Mouse (Mus musculus): Measurements from ENCODE around the gene Msh4. TPM values are rescaled to one million over a fixed set of nuclear protein-coding genes. Genes with fewer than 3 reads are reported as not detected.

The Msh4 gene
- total RNA-seq (2017): 0.23 TPM in 1 of 2 replicates, not detected in the other

DNA sequence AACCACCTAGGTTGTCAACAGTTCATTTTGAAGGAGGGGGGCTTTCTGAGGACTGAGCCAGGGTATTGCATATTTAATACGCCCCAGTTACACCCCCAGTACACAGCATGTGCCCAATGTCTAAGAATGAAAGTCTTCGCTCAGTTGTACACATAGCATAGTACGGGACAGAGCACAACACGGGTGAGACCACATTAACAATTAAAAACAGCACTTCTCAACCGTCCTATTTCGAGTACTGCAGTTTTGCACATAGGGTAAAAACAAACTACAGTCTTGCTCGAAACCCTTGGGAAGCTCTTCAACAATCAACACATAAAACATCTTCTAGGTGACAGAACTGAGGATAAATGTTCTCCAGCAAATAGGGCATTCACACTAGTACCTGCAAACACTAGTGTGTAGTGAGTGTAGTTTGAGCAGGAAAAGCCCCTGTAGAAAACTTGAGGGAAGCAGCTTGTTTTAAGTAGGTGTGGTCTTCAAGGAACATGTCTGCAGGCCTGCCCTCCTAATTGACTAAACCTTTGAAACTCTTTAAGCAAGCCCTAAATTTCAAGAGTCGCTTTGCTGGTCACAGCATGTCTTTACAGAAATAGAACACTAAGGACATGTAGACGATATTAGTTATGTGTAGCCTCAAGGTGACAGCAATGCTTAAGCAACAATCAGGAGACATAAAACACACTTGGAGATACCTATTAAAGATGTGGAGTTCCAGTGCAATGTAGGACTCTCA lies at the start of gene Msh4:
Gene Msh4 (minus strand): TSS at position 3 of the 736 bp plus-strand sequence.
- no peak for ATAC-seq (replicated peaks; ENCODE audit: low read depth, poor library complexity, severe bottlenecking)

DNA sequence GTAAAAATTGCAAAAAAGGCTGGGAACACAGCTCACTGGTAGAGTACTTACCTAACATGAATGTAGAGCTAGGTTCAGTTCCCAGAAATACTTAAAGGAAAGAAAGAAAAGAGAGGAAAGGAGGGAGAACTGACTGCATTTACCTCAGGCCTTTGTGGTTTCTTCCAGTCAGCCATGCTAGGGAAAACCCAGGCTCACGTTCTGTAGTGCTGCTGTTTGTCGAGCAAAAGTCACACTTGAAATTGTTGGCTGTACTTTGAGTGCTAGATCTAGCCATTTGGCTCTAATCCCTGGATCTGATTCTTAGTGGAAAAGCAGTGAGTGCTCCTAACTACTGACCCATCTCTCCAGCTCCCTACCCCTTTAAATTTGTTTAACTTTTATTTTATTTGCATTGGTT lies 42.2 kb upstream of the Msh4 start:
- ATAC-seq (replicated peaks; ENCODE audit: low read depth, poor library complexity, severe bottlenecking): no peak

DNA sequence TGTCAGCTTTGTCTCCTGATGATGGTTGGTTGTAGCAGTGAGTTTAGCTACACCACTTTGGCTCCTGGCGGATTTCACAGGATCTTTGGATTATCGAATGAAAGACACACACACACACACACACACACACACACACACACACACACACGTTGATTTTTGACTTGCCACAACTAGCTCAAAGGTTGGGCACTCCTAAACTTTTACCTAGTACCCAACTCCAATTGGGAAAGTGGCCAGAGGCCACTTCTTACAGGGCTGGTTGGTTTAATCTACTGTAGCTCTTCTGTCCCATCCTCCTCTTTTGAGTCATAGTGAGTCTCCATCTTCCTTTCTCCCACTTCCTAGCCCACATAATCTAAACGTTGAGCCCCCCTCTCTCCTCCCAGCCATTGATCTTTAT lies 41.3 kb upstream of the Msh4 start:
- no peak for ATAC-seq (replicated peaks; ENCODE audit: low read depth, poor library complexity, severe bottlenecking)

DNA sequence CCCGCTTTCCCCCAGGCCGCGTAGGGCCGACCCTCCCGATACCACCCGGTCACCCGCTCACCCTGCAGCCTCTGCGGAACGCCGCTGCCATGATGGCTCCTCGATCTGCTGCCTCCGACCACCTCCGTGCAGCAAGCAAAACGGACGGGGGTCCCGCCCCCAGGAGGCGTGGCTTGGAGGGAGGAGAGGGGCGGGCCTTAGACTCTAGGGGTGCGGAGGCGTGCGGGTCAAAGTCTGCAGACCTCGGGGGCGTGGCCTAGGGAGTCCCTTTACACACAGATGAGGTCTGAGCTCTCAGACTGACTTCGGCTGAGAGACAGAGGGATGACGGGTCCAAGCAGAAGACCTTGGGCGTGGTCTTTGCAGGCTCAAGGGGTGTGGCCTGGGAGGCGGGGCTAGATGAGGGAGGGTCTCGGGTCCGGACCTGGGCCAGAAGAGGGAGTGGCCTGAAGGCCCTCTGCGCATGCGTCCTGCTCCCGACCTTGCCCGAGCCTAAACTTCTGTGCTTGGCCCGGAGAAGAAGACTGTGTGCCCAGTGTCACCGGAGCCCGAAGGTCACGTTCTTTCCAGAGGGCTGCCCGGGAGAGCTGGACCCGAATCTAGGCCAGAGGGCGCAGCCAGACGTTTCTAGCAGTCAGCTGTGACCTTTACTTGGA lies 38.5 kb upstream of the Msh4 start, which contains the start of gene Acadm:
Gene Acadm (minus strand): TSS at position 298 of the 656 bp plus-strand sequence.
- ATAC-seq (replicated peaks; ENCODE audit: low read depth, poor library complexity, severe bottlenecking): peak; percentile 92

DNA sequence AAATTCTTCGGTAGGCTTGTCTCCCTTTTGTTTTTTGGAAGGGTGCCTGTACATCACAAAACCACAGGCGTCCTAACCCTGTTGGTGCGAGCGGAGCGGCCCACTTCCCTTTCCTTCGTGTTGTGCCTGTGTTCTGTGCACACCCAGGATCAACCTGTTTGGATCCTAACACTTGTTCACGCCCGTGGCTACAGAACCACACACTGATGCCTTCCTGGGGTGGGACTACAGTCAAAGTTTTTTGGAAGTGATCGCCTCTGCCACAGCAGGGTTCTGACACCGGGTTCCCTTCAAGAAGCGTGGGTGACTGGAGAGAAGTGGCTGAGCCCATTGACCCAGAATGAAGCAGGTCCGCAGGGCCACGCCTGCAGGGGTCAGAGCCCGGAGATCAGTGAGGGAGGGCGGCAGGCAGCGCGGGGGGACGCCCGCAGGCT lies 38.0 kb upstream of the Msh4 start:
- peak; percentile 57 for ATAC-seq (replicated peaks; ENCODE audit: low read depth, poor library complexity, severe bottlenecking)

DNA sequence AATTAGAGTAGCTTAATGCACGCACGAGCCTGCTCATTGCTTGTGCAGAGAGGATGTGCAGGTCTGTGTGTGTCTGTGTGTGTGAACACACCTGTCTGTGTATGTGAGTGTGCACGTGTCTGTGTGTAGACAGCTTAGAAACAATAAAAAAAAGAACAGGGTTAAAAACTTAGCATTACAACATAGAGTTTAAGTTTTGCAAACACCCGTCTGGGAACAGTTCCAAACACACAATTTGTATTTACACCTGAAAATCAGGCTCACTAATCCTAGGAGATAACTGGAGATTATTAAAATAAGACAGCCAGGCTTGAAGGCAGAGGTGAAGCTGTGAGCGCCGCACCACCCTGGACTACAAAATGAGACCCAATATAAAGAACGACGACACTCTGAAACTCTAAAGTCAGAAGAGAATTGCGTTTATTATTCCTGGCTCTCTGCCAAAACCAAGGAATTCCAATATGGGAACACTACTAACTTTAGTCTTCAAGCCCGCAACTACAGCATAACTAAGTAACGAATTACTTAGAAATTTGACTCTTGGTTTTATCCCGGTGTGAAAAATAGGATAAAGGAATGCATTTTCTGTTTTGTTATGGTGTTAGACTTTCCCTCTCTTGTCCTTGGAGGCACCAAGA lies 37.2 kb upstream of the Msh4 start:
- ATAC-seq (replicated peaks; ENCODE audit: low read depth, poor library complexity, severe bottlenecking): no peak

DNA sequence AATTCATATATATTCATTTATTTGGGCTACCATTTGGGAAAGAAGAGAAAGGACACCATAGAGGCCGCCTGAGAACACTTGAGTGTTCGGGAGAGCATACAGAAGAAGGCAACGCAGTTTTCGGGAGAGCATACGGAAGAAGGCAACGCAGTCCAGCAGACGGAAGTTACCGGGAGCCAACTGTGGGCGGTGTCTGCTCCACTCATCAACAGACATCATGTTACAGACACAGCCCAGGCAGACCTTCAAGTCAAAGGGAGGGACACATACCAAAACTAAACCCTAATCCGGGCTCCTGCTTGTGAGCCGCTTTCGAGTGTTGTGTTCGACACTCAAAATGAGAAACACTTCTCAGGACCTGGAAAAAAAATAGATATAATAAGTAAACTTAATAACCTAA lies 35.7 kb upstream of the Msh4 start:
- no peak for ATAC-seq (replicated peaks; ENCODE audit: low read depth, poor library complexity, severe bottlenecking)

DNA sequence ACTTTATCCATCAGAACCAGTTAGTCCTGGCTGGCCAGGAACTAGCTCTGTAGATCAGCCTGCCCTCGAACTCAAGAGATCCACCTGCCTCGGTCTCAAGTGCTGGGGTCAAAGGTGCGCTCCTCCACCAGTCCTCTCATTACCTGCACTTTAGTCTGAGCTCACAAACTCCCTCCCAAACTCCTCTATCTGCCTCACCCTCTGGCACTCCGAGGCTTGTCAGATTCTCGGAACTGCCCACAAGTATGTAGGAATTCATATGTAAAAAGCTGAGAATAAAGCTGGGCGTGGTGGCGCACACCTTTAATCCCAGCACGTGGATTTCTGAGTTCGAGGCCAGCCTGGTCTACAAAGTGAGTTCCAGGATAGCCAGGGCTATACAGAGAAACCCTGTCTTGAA lies 34.5 kb upstream of the Msh4 start:
- ATAC-seq (replicated peaks; ENCODE audit: low read depth, poor library complexity, severe bottlenecking): no peak

DNA sequence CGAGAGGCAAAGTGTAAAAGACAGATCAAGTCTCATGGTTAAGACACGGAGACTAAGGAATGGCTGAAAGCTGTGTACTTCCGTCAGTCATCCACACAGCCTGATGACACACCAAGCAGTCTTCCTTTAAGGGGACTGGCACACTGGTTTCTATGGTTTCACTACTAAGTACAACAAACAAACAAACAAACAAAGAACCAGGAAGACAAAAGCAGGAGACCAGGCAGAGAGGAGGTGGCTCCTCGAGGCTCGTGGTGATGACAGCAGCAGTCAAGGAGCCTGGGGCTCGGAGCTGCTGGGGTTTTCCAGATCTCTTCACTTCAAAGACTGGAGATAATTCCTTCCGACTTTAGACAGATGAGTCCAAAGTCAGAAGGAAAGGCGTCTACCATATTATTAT lies 34.1 kb upstream of the Msh4 start:
- ATAC-seq (replicated peaks; ENCODE audit: low read depth, poor library complexity, severe bottlenecking): no peak

DNA sequence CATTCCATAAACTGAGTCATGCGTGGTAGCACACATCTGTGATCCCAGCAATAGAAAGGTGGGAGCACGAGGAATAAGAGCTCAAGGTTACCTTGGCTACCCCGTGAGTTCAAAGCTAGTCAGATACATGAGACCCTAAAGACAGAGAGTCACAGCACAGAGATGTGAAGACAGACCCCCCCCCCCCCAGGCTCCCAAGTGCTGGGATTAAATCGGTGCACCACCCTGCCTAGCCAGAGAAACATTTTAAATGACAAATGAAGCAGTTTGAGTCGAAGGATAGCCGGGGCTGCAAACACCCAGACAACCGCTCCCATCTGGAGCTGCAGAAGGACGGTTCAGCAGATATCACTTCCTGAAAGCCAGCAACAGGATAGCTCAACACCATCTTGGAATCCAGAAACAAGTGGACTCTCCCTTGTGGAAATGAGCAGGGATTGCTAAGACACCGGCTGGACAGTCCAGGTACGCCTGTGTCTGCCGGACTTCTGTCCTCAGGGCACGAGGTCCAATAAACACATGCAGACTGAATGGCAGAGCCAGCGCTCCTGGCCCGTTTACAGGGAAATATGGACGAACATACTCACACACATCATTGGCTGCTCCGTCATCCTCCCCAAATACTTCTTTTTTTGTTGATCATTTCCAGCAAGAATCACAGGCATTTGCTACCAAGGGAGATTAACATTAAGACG lies 31.3 kb upstream of the Msh4 start:
- no peak for ATAC-seq (replicated peaks; ENCODE audit: low read depth, poor library complexity, severe bottlenecking)

DNA sequence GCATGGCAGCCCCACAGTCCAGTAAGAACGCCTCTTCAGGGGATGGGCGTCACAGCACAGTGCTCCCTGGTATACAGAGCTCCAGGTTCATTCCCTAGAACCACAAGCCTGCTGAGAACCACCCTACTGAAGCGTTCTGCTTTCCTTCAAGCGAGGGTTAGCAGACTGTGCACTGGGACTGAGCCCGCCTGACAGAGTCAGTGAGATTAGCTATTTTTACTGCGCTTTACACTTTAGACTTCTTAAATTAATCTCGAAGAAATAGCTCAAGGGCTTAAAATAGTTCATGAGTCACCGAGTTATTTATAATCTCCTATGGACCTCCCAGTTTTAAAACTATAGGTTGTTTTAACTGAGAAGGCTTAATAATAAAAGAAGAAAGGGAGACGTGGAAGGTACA lies 29.9 kb upstream of the Msh4 start:
- no peak for ATAC-seq (replicated peaks; ENCODE audit: low read depth, poor library complexity, severe bottlenecking)

DNA sequence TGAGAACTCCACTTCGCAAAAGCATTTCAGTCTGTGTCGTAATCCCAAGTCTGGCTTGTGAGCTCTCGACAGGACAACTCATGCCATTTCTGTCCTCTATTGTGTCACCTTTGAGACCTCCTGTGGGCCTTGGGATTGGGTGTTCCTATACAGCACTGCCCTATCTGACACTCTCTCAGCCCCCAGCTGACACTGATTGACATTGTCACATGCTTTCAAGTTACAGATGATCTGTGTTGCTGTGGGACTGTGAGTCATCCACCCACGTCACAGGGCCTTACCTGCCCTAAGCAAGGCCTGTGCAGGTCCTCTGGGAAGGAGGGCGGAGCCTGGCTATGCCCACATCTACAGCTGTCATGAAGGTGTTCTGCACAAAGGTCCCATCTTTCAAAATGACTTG lies 26.5 kb upstream of the Msh4 start:
- no peak for ATAC-seq (replicated peaks; ENCODE audit: low read depth, poor library complexity, severe bottlenecking)

DNA sequence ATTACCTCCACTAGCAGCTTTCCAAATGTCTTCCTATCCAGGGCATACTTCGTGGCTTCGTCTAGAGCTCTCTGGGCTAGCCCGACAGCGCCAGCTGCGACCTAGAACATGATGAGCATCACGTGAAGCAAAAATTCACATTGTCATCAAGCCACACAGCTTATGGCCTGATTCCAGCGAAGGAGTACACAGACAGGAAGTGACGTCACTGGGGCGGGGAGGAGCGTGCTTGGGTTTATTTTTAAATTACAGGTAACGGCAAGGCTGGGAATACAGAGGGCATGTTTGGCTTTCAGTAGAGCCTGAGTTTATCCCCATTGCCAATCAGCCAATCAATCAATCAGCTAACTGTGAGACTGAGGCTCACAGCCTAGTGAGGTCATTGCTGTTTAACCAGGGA lies 23.6 kb upstream of the Msh4 start:
- peak; percentile 60 for ATAC-seq (replicated peaks; ENCODE audit: low read depth, poor library complexity, severe bottlenecking)

DNA sequence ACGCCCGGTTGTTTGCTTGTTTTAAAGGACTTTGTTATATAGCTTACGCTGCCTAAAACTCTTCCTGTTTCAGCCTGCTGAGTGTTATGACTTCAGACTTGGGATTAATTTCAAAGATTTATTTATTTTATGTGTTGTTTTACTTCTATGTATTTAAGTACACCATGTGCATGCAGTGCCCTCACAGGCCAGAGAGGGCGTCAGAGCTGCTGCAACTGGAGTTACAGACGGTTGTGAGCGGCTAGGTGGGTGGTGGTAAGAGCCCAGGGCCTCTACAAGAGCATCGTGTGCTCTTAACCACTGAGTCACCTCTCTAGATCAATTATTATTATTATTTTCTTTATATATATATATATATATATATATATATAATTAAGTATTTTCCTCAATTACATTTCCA lies 20.4 kb upstream of the Msh4 start:
- ATAC-seq (replicated peaks; ENCODE audit: low read depth, poor library complexity, severe bottlenecking): no peak

DNA sequence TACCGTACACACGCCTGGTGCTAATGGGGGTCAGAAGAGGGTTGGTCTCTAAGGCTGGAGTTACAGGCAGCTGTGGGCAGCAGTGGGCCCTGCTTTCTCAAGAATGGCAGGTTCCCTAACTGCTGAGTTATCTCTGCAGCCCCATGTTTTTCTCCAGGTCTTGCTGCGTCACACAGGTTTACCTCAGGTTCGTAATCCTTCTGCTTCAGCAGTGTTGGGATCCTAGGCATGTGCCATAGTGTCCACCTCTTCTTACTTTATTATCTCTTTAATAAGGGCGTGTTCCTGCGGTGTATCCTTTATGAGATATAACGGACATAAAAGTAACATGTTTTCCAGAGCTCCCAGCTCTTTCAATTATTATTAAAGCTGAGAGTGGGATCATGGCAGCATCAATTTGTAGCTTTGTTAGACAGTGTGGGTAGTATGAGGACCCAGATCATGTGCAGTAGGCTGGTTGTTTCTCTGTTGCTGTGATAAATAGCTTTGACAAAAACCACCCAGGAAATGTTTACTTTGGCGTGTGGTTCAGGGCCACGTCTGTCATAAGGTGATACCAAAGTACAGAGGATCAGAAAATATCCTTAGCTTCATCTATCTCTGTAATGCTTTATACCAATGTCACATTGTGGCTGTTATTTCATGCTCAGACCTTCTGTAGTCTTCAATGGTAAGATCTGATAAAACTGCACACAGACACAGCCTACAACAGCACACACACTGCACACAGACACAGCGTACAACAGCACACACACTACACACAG lies 15.4 kb upstream of the Msh4 start:
- peak; percentile 36; the same call in 1 of the 2 replicates for ATAC-seq (replicated peaks; ENCODE audit: low read depth, poor library complexity, severe bottlenecking)

DNA sequence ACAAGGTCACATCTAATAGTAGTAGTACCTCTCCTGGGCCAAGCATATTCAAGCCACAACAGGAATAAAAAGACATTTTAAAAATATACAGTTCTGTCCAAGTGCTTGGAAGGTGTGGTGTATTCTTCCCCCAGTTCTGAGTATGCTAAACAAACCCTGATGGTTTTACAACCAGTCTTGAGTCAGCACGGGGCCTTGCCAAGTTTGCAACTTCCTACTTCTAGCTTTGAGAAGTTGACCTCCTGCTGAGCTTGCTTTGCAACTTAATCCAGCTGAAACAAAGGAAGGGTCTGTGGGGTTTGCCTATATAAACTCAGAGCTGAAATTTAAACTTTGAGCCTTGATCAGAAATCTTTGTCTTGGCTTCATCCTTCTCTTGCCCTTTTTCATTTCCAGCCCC lies 11.3 kb upstream of the Msh4 start:
- no peak for ATAC-seq (replicated peaks; ENCODE audit: low read depth, poor library complexity, severe bottlenecking)

DNA sequence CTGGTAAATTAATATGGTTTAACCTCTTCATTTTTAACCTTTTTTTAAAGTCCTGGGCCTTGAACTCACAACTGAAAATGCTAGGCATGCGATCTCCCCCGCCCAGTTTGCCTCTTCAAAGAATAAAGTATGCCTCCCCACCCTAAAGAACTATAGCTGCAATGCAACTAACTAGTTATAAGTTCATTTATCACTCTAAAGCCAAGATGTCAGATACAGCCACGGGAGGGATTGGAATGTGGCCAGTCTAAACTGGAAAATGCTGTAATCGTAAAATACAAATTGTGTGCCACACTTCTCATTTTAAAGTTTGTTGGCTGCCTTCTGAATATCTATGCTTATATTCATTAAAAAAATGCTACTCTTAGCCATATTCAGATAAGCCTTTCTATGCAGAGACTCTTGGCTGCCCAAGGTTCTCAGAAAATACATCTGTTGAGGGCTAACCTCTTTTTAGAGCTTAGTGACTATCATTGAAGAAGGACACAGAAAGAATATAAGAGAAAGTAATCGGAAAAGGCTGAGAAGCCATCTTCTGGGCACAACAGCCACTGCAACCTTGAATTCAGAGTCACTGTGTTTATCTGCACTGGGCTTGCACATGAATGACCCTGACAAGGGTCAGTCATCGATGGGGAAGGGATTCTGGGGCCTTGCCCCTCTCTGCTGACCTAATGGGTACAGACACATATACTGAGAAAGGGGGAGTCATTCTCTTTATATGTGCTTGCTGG lies 7.7 kb upstream of the Msh4 start:
- ATAC-seq (replicated peaks; ENCODE audit: low read depth, poor library complexity, severe bottlenecking): 0 out of 2 replicates have a peak, but pooled peaks have one; percentile 3

DNA sequence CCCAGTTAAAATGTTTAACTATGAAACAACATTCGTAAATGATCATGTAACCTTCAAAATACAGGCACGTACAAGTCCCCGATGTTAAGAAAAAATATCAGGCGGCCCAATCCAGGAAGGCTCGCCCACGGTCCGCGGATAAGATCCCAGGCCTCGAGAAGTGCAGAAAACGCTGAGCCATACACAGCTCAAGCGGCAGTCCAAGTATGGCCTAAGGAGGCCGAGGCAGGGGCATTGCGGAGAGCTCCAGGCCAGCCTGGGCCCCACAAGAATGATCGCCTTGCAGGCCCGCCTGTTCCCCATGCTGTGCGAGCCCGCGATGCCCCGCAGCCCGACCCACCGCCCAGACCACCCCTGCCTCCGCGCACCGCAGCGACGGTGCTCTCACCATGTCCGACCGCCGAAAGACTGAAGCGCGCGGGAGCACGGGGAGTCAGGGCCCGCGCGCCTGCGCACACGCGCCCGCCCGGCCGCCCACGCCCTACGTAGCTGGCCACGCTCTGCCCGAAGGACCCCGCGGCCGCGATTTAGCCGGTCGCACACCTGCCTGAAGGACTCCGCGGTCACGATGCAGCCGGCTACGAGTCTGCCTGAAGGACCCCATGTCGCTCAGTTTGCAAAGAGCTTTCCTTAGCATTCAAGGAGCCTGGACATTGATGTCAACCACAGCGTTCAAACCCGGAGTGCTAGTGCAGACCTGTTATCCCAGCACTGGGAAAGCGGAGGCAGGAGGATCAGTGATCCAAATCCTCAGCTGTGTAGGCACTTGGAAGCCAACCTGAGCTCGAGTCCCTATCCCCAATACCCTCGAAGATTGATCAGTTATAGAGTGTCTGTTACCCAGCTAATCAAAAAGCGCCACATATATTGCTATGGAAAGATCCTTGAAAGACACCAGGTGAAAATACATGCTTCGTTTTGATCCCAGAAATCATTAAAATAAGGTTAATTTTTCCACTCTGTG lies 6.9 kb upstream of the Msh4 start, which contains the start of gene Rabggtb:
Gene Rabggtb (minus strand): TSS at position 464 of the 964 bp plus-strand sequence.
- peak; percentile 93 for ATAC-seq (replicated peaks; ENCODE audit: low read depth, poor library complexity, severe bottlenecking)
